8 mouse cellular contexts compared by ENCODE assay signal in genomic region chr16:95615579-95615978, GRCm38 (mm10). TPM values are rescaled to one million over a fixed set of nuclear protein-coding genes. Genes with fewer than 3 reads are reported as not detected.
DNase-seq lines count a peak whose midpoint lies in the region; ATAC-seq and TF ChIP-seq lines count a peak whose summit lies in the region.

No protein-coding gene starts in this region.

- H3K4me3 ChIP-seq in heart, postnatal 0 days (ENCODE audit: low read depth, low read length), result no peak overlapping the region
- H3K4me3 ChIP-seq in heart, embryonic 11.5 days (ENCODE audit: low read depth, low read length), result no peak overlapping the region
- H3K4me3 ChIP-seq in lung, postnatal 0 days (ENCODE audit: low read depth, low read length), result no peak overlapping the region
- H3K4me3 ChIP-seq in hindbrain, embryonic 13.5 days, result no peak overlapping the region

- H3K4me1 ChIP-seq in heart, postnatal 0 days (ENCODE audit: control insufficient read depth, insufficient read depth), result no peaks in the 10 kb centered on the region
- H3K4me1 ChIP-seq in heart, embryonic 11.5 days (ENCODE audit: control insufficient read depth, insufficient read depth, low read length), result no peaks in the 10 kb centered on the region
- no peaks in the 10 kb centered on the region; the same call in 1 of the 2 replicates for H3K4me1 ChIP-seq in lung, postnatal 0 days (ENCODE audit: insufficient read depth, low read depth, low read length)
- no peaks in the 10 kb centered on the region for H3K4me1 ChIP-seq in hindbrain, embryonic 13.5 days (replicated peaks)

- no peak for TF ChIP-seq EP300 in heart, postnatal 0 days (IDR thresholded peaks at IDR 0.05; ENCODE audit: low read depth)
- TF ChIP-seq EP300 in lung, postnatal 0 days (IDR thresholded peaks at IDR 0.05), result no peak

- no peak overlapping the region for H3K27ac ChIP-seq in heart, postnatal 0 days (ENCODE audit: low read depth)
- no peak overlapping the region for H3K27ac ChIP-seq in heart, embryonic 11.5 days (ENCODE audit: low read depth, low read length)
- H3K27ac ChIP-seq in lung, postnatal 0 days (ENCODE audit: low read length), result no peak overlapping the region
- no peak overlapping the region for H3K27ac ChIP-seq in hindbrain, embryonic 13.5 days

- H3K4me2 ChIP-seq in heart, postnatal 0 days (ENCODE audit: low read depth, low read length), result no peak overlapping the region
- no peak overlapping the region for H3K4me2 ChIP-seq in heart, embryonic 11.5 days
- no peak overlapping the region for H3K4me2 ChIP-seq in lung, postnatal 0 days (replicated peaks; ENCODE audit: low read depth, low read length)
- H3K4me2 ChIP-seq in hindbrain, embryonic 13.5 days, result no peak overlapping the region

- WGBS in heart, postnatal 0 days, result 32% methylated on average over 6 of the region's 6 CpGs
- 29% methylated on average over 6 of the region's 6 CpGs for WGBS in heart, embryonic 11.5 days (ENCODE audit: insufficient replicate concordance)
- WGBS in lung, postnatal 0 days, result 41% methylated on average over 6 of the region's 6 CpGs
- WGBS in hindbrain, embryonic 13.5 days, result 39% methylated on average over 6 of the region's 6 CpGs

- H3K9ac ChIP-seq in heart, postnatal 0 days (replicated peaks; ENCODE audit: low read depth, low read length), result no peak overlapping the region
- no peak overlapping the region for H3K9ac ChIP-seq in heart, embryonic 11.5 days (ENCODE audit: low read depth, low read length)
- no peak overlapping the region for H3K9ac ChIP-seq in lung, postnatal 0 days (replicated peaks; ENCODE audit: low read depth)
- H3K9ac ChIP-seq in hindbrain, embryonic 13.5 days, result no peak overlapping the region

- TF ChIP-seq CTCF in heart, postnatal 0 days (IDR thresholded peaks at IDR 0.05; ENCODE audit: low read depth), result peak; percentile 51
- peak; percentile 82 for TF ChIP-seq CTCF in lung, postnatal 0 days (IDR thresholded peaks at IDR 0.05)

- H3K27me3 ChIP-seq in heart, postnatal 0 days (ENCODE audit: control insufficient read depth, insufficient read depth, low read length), result no peaks in the 10 kb centered on the region
- H3K27me3 ChIP-seq in heart, embryonic 11.5 days (ENCODE audit: control insufficient read depth, insufficient read depth, low read length), result no peaks in the 10 kb centered on the region
- no peaks in the 10 kb centered on the region for H3K27me3 ChIP-seq in lung, postnatal 0 days (replicated peaks; ENCODE audit: insufficient read depth, low read length)
- no peaks in the 10 kb centered on the region for H3K27me3 ChIP-seq in hindbrain, embryonic 13.5 days

- H3K9me3 ChIP-seq in heart, postnatal 0 days (replicated peaks; ENCODE audit: control insufficient read depth, low read length), result no peaks in the 10 kb centered on the region
- H3K9me3 ChIP-seq in heart, embryonic 11.5 days (replicated peaks; ENCODE audit: control insufficient read depth, low read length), result no peaks in the 10 kb centered on the region
- no peaks in the 10 kb centered on the region for H3K9me3 ChIP-seq in lung, postnatal 0 days (ENCODE audit: low read length)
- H3K9me3 ChIP-seq in hindbrain, embryonic 13.5 days, result no peaks in the 10 kb centered on the region

- DNase-seq in heart, postnatal 0 days (ENCODE audit: low spot score), result no peak
- DNase-seq in 416B (ENCODE audit: low read depth) (peak; percentile 70), MEL-GATA-1-ER (ENCODE audit: extremely low read depth, low read depth) (peak; percentile 22)
- no peak for DNase-seq in lung, postnatal 0 days (ENCODE audit: low spot score)
- DNase-seq in thymus, postnatal 0 days (ENCODE audit: low spot score), result peak; percentile 64

- ATAC-seq in heart, postnatal 0 days (ENCODE audit: insufficient read depth, low read depth), result no peak
- ATAC-seq in heart, embryonic 11.5 days (replicated peaks; ENCODE audit: insufficient number of reproducible peaks, low FRiP score, low TSS enrichment), result no peak
- peak; percentile 63; the same call in 1 of the 2 replicates for ATAC-seq in common myeloid progenitor, adult 5-6 weeks (replicated peaks; ENCODE audit: low read depth, poor library complexity, severe bottlenecking)
- no peak for ATAC-seq in lung, postnatal 0 days
- ATAC-seq in hindbrain, embryonic 13.5 days (ENCODE audit: low FRiP score), result no peak

- no peaks in the 10 kb centered on the region for H3K36me3 ChIP-seq in heart, postnatal 0 days (replicated peaks; ENCODE audit: control insufficient read depth, insufficient read depth, low read length)
- no peaks in the 10 kb centered on the region for H3K36me3 ChIP-seq in heart, embryonic 11.5 days (ENCODE audit: control insufficient read depth, insufficient read depth, low read length)
- H3K36me3 ChIP-seq in lung, postnatal 0 days (ENCODE audit: insufficient read depth, low read length), result no peaks in the 10 kb centered on the region
- H3K36me3 ChIP-seq in hindbrain, embryonic 13.5 days, result no peaks in the 10 kb centered on the region

RNA-seq across cellular contexts. Expression of gene Erg, which starts 29.2 kb away (rescaled TPM):
- 12.1 and 16.9 TPM in 2 replicates for total RNA-seq in heart, postnatal 0 days (2014; rRNA removed; ENCODE audit: low replicate concordance)
- polyA plus RNA-seq in heart, postnatal 0 days (2015; fragmentation: Nextera tagmentation; extraction: Ambion mirVana), result 5.0 and 7.2 TPM in 2 replicates
- 4.5 and 4.8 TPM in 2 replicates for polyA plus RNA-seq in heart, embryonic 11.5 days (2014; fragmentation: Nextera tagmentation; extraction: Ambion mirVana)
- 118 and 128 TPM in 2 replicates for total RNA-seq in common myeloid progenitor, adult 5-6 weeks (2017)
- 13.2 and 14.5 TPM in 2 replicates for polyA plus RNA-seq in lung, postnatal 0 days (2015; fragmentation: Nextera tagmentation; extraction: Ambion mirVana)
- 1.3 and 1.8 TPM in 2 replicates for polyA plus RNA-seq in thymus, postnatal 0 days (2015; fragmentation: Nextera tagmentation; extraction: Ambion mirVana)
- polyA plus RNA-seq in hindbrain, embryonic 13.5 days (2015; fragmentation: Nextera tagmentation; extraction: Ambion mirVana), result 2.1 and 3.0 TPM in 2 replicates

Comparison
In these comparisons a context has a peak if more than half of its experiments do, and no peak if none do; other contexts are left out.
1. DNase-seq: peak in 416B (single experiment), MEL-GATA-1-ER (single experiment) and thymus, postnatal 0 days (single experiment); none in heart, postnatal 0 days (single experiment) and lung, postnatal 0 days (single experiment).